Mouse (Mus musculus) C2C12 (cell line): ENCODE results near the gene Tmem262.

Experiments
- CTCF ChIP-seq: IDR thresholded peaks from one replicate; pipeline ENCODE4 v1.5.1; 2011; ENCODE audit not compliant: control insufficient read depth, insufficient read depth, insufficient read length
- MYOD1 ChIP-seq: IDR thresholded peaks from one replicate; pipeline ENCODE4 v1.6.1; 2011; ENCODE audit warnings: low read depth; ENCODE audit not compliant: control insufficient read depth, insufficient read length
- USF1 ChIP-seq: IDR thresholded peaks from one replicate; pipeline ENCODE4 v1.6.1; 2011; ENCODE audit warnings: low read depth, mild to moderate bottlenecking, control low read depth, moderate library complexity

DNA sequence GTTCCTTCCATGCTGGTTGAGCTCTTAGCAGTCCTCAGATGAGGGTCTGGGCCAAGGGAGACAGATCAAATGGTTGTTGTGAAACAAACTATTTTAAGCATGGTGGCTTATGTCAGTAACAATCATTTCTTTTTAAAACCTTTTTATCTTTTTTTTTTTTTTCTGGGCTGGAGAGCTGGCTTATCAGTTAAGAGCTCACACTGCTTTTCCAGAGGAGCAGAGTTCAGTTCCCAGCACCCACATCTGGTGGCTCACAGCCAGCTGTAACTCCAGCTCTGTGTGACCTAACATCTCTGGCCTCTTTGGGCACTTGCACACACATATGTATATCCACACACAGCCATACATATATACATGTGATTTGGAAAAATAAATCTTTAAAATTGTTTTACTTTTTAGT lies 42.1 kb upstream of the Tmem262 start:
- TF ChIP-seq CTCF = no peak
- no peak for TF ChIP-seq USF1
- TF ChIP-seq MYOD1 = no peak
